Mouse (Mus musculus) adrenal gland, adult 18-20 months (tissue): Measurements from ENCODE around the gene Dnase1l2. TPM values are rescaled to one million over a fixed set of nuclear protein-coding genes. Genes with fewer than 3 reads are reported as not detected.
A peak's percentile ranks its signal among the peaks of the same experiment; 100 is the strongest.

Experiments
- DNase-seq, 2 experiments: peaks; one replicate each; pipeline ENCODE4 v3.0.0; 2021 to 2022; ENCODE audit warnings: low spot score in 2 of 2
- long read RNA-seq, 2 experiments: library from polyadenylated mRNA; stranded (forward); transcript quantifications; one replicate each; pipeline ENCODE4 v2.0.0; 2021
- total RNA-seq, 2 experiments: library from RNA; stranded (reverse); gene quantifications; 1 replicate in 1 of 2; 2 replicates in 1 of 2; pipeline ENCODE4 v1.2.3; 2021

Dnase1l2 gene
- total RNA-seq, result 1 to 10 TPM; 2.8 to 4.0 TPM
- long read RNA-seq, experiment 1, result 0 reads
- long read RNA-seq, experiment 2, partial matches to known transcripts, result 0 of 2 reads
- long read RNA-seq, experiment 2, other reads (novel, unspliced or antisense), result 2 of 2 reads

DNA sequence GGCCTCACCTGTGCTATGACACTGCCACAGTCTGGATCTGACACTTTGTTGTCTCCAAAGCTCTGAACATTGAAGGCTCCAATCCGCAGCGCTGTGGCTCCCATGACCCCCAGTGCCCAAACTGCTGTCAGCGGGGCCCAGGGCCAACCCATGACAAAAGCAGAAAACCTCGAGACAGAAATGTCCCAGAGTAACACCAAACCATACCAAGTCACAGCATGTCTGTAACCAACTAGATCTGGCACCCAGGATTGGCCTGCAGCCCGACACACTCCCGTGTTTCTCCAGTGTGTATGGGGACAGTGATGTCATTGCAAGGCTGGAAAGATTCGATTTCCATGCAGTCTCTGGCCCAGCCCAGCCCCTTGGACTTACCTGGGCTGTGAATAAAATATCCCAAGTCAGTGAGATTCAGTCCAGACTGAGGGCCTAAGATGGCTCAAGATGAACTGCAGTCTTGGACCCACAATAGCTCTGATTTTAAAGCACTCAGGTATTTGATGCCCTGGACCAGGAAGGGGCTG lies at the start of gene Dnase1l2:
Gene Dnase1l2, minus strand, starts transcription at position 474 of the 524 bp plus-strand sequence.
- no peak for DNase-seq

DNA sequence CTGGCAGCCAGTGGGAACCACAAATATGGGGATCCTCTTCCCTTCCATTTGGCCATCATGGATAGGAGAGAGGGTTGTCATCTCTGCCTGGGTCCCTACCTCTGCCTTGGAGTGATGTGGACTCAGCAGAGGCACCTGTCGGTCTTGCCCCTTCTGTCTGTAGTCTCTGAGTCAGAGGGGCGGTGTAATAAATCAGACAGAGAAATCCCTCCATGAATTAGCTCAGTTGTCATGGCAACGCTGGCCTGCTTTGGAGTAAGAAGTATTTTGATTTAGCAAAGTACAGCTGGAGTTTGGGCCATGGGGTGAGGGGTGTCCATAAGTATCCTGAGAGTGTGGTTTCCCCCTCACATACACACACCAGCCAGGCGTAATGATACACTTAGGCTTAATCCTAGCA lies 47.5 kb upstream of the Dnase1l2 start:
- DNase-seq, result no peak

- no peak for DNase-seq
Observed at GRCm38 (mm10) chr17:24489265-24490030, 46.5 kb upstream of the Dnase1l2 start.

DNA sequence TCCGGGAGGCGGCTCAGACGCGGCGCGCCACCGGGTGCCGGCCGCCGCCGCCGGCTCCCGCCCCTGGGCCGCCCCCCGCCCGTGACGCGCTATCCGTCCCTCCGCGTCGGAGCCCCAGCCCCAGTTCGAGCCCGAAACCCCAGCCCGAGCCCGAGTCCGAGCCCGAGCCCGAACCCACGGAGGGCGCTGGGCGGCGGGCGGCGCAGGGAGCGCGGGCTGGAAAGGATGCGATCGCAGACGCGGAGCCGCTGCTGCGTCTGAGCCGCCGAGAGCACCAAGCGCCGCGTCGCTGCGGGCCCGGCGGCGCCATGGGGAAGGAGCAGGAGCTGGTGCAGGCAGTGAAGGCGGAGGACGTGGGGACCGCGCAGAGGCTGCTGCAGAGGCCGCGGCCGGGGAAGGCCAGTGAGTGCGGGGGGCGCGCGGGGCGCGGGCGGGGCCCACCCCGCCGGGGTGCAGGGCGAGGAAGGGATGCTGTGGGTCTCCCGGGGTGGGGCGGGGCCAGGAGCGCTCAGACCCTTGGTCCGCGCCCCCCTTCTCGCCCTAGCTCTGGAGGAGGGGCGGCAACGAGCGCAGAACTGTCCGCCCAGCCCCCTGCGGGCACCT lies 45.9 kb upstream of the Dnase1l2 start:
- peak in 1 of 2 experiments; percentile 50 for DNase-seq

DNA sequence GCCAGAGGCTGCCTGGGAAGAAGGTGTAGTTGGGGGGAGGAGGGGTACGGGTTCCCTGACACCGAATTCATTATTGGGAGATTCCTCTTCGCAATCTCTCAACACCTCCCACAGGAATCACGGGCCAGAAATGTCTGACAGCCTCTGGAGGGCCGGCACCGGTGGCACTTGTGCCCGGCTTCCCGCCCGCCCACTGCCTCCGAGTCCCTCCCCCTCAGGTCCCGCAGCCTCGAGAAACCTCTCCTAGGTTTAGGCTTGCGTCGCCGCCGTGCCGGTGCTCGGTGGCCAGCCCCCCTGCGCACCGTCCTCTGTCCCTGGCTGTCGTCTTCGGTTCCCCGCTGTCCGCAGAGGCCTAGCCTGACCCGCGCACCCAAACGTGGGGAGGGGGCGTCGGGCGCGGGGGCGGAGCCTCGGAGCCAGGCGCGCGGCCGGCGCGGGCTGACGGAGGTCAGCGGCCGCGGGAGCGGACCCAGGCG lies 45.3 kb upstream of the Dnase1l2 start, which contains the start of gene Caskin1:
Gene Caskin1, plus strand, starts transcription at position 416 of the 476 bp plus-strand sequence.
- DNase-seq, result peak; percentile 54

GRCm38 (mm10) chr17:24485090-24485860 lies 42.4 kb upstream of the Dnase1l2 start:
- no peak for DNase-seq

- no peak for DNase-seq
Observed at GRCm38 (mm10) chr17:24483495-24483894, 40.6 kb upstream of the Dnase1l2 start.

GRCm38 (mm10) chr17:24481027-24481815 lies 38.3 kb upstream of the Dnase1l2 start:
- DNase-seq, result no peak

DNA sequence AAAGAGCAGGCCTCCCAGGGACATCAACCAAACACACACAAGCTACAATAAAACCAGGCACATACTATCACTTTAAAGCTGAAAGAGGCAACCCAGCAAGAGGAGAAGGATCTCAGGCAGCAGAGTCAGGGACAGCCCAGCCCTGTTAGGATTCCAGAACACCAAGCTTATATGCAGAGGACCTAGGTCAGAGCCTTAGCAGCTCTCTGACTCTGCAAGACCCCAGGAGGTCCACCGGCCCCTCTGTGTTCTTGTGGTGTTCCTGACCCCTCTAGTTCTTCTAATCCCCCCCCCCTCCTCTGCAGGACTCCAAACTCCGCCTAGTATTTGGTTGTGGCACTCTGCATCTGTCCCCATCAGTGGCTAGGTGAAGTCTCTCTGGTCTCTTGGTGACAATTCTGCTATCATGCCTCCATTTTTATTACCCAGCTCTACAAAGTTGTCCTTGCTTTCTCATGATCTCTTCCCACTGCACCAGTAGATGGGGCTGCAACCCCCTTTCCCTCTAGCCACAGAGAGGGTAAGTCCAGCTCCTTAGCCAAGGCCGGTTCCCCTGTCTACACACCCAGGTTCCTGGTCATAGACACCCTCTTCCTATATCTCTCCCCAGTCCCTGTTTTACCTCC lies 37.4 kb upstream of the Dnase1l2 start:
- DNase-seq, result no peak

GRCm38 (mm10) chr17:24479431-24479830 lies 36.5 kb upstream of the Dnase1l2 start:
- no peak for DNase-seq

GRCm38 (mm10) chr17:24478663-24479380 lies 35.9 kb upstream of the Dnase1l2 start, which contains the start of gene Mlst8:
Gene Mlst8, minus strand, starts transcription at chr17:24479078.
- DNase-seq, result peak; percentile 96 to 97

GRCm38 (mm10) chr17:24477985-24478600 lies 35.2 kb upstream of the Dnase1l2 start:
- no peak for DNase-seq

GRCm38 (mm10) chr17:24477053-24477984 lies 34.4 kb upstream of the Dnase1l2 start:
- no peak for DNase-seq

GRCm38 (mm10) chr17:24476022-24476776 lies 33.3 kb upstream of the Dnase1l2 start:
- no peak for DNase-seq

GRCm38 (mm10) chr17:24475586-24475985 lies 32.7 kb upstream of the Dnase1l2 start:
- no peak for DNase-seq

GRCm38 (mm10) chr17:24474557-24474956 lies 31.7 kb upstream of the Dnase1l2 start:
- no peak for DNase-seq
